Mouse (Mus musculus) myocyte (in vitro differentiated cells): ENCODE data around the gene Mras. TPM values are rescaled to one million over a fixed set of nuclear protein-coding genes. Genes with fewer than 3 reads are reported as not detected.

Experiments
- H3K27me3 ChIP-seq: one replicate; pipeline ENCODE4 v1.6.1; 2011; ENCODE audit not compliant: control insufficient read depth, insufficient read depth, insufficient read length
- H3K36me3 ChIP-seq: one replicate; pipeline ENCODE4 v1.6.1; 2011; ENCODE audit not compliant: control insufficient read depth, insufficient read depth
- H3K4me2 ChIP-seq: one replicate; pipeline ENCODE4 v1.6.1; 2011; ENCODE audit warnings: low read depth, control low read depth
- H3K4me3 ChIP-seq: one replicate; pipeline ENCODE4 v1.5.1; 2011; ENCODE audit warnings: mild to moderate bottlenecking, control low read depth, moderate library complexity
- H3K79me2 ChIP-seq: one replicate; pipeline ENCODE4 v1.6.1; 2011; ENCODE audit not compliant: control insufficient read depth, insufficient read depth
- H3ac ChIP-seq: one replicate; pipeline ENCODE4 v1.6.1; 2011; ENCODE audit not compliant: control insufficient read depth, insufficient read length
- CEBPB ChIP-seq: IDR thresholded peaks from 2 replicates; pipeline ENCODE4 v1.6.1; 2011; ENCODE audit warnings: mild to moderate bottlenecking, moderate library complexity; ENCODE audit not compliant: poor library complexity, insufficient read depth, severe bottlenecking
- E2F4 ChIP-seq: IDR thresholded peaks from one replicate; pipeline ENCODE4 v1.6.1; 2011; ENCODE audit warnings: mild to moderate bottlenecking, control low read depth, moderate library complexity; ENCODE audit not compliant: insufficient read depth
- MAX ChIP-seq: IDR thresholded peaks from one replicate; pipeline ENCODE4 v1.6.1; 2011; ENCODE audit warnings: low read depth, mild to moderate bottlenecking, control low read depth
- MYOD1 ChIP-seq, 3 experiments: IDR thresholded peaks; one replicate each; pipeline ENCODE4 v1.6.1; 2011; ENCODE audit warnings: control low read depth in 2 of 3, low read depth in 2 of 3, mild to moderate bottlenecking in 2 of 3, moderate library complexity in 1 of 3; ENCODE audit not compliant: insufficient read length in 2 of 3, control insufficient read depth in 1 of 3
- MYOG ChIP-seq, 3 experiments: IDR thresholded peaks; one replicate each; pipeline ENCODE4 v1.6.1; 2011; ENCODE audit warnings: control low read depth in 2 of 3, low read depth in 2 of 3, mild to moderate bottlenecking in 2 of 3; ENCODE audit not compliant: insufficient read length in 2 of 3, control insufficient read depth in 1 of 3, insufficient read depth in 1 of 3
- POLR2A ChIP-seq: IDR thresholded peaks from one replicate; pipeline ENCODE4 v1.6.1; 2011; ENCODE audit warnings: low read depth, mild to moderate bottlenecking, control low read depth, moderate library complexity; ENCODE audit not compliant: insufficient read length
- POLR2AphosphoS2 ChIP-seq: IDR thresholded peaks from one replicate; pipeline ENCODE4 v1.6.1; 2011; ENCODE audit warnings: low read depth, control low read depth; ENCODE audit not compliant: insufficient read length
- REST ChIP-seq: IDR thresholded peaks from one replicate; pipeline ENCODE4 v1.6.1; 2011; ENCODE audit warnings: mild to moderate bottlenecking, control low read depth, moderate library complexity; ENCODE audit not compliant: insufficient read depth, insufficient read length
- SRF ChIP-seq: IDR thresholded peaks from one replicate; pipeline ENCODE4 v1.6.1; 2011; ENCODE audit warnings: low read depth; ENCODE audit not compliant: control insufficient read depth, insufficient read length
- TCF12 ChIP-seq: IDR thresholded peaks from one replicate; pipeline ENCODE4 v1.6.1; 2011; ENCODE audit warnings: mild to moderate bottlenecking, control low read depth; ENCODE audit not compliant: poor library complexity, insufficient read depth, severe bottlenecking
- TCF3 ChIP-seq: IDR thresholded peaks from one replicate; pipeline ENCODE4 v1.6.1; 2011; ENCODE audit warnings: low read depth, control low read depth; ENCODE audit not compliant: insufficient read length
- USF1 ChIP-seq: IDR thresholded peaks from one replicate; pipeline ENCODE4 v1.6.1; 2011; ENCODE audit warnings: low read depth, mild to moderate bottlenecking, control low read depth, moderate library complexity
- polyA plus RNA-seq: library from polyadenylated mRNA; unstranded; fragments of >200 nt; fragmentation: generic; extraction: Trizol; gene quantifications from one replicate; pipeline ENCODE4 v1.2.1, GENCODE M21; 2012; ENCODE audit warnings: missing spikeins

Mras gene
- 18.8 TPM for polyA plus RNA-seq

GRCm38 (mm10) chr9:99437031-99437764, at the start of gene Mras:
Mras (minus strand) TSS chr9:99437381.
- no peaks in the 10 kb centered on the region for H3K27me3 ChIP-seq
- no peak for TF ChIP-seq POLR2AphosphoS2
- no peak for TF ChIP-seq E2F4
- TF ChIP-seq MYOG (IDR thresholded peaks at IDR 0.05; ENCODE audit: control insufficient read depth in 1 of 3, insufficient read depth in 1 of 3, insufficient read length in 2 of 3, low read depth in 2 of 3): no peak
- peak within 1 kb of the TSS; percentile 92 for H3K4me2 ChIP-seq
- peak within 1 kb of the TSS; percentile 90 for H3ac ChIP-seq
- H3K36me3 ChIP-seq: no peaks in the 10 kb centered on the region
- H3K79me2 ChIP-seq: peaks cover 2% of the 10 kb centered on the region
- peak within 1 kb of the TSS; percentile 57 for H3K4me3 ChIP-seq

GRCm38 (mm10) chr9:99485144-99485543, 48.0 kb upstream of the Mras start:
- TF ChIP-seq MYOD1 (IDR thresholded peaks at IDR 0.05; ENCODE audit: control insufficient read depth in 1 of 3, insufficient read length in 2 of 3, low read depth in 2 of 3) (no peak), SRF (no peak)
- Histone ChIP-seq H3K27me3 (no peaks in the 10 kb centered on the region), H3K36me3 (peaks cover 22% of the 10 kb centered on the region), H3K4me3 (no peak overlapping the region), H3ac (no peak overlapping the region), H3K4me2 (no peak overlapping the region), H3K79me2 (no peaks in the 10 kb centered on the region)

- H3K4me2 ChIP-seq: no peak overlapping the region
- H3K4me3 ChIP-seq: no peak overlapping the region
- H3ac ChIP-seq: no peak overlapping the region
- H3K27me3 ChIP-seq: no peaks in the 10 kb centered on the region
- peaks cover 24% of the 10 kb centered on the region for H3K36me3 ChIP-seq
- no peaks in the 10 kb centered on the region for H3K79me2 ChIP-seq
- no peak for TF ChIP-seq USF1
- TF ChIP-seq TCF12: no peak
- no peak for TF ChIP-seq MAX
- TF ChIP-seq POLR2AphosphoS2: no peak
- no peak for TF ChIP-seq TCF3
- TF ChIP-seq MYOD1 (IDR thresholded peaks at IDR 0.05; ENCODE audit: control insufficient read depth in 1 of 3, insufficient read length in 2 of 3, low read depth in 2 of 3): no peak
- no peak for TF ChIP-seq CEBPB
- no peak for TF ChIP-seq POLR2A
- TF ChIP-seq REST: no peak
- no peak for TF ChIP-seq MYOG (IDR thresholded peaks at IDR 0.05; ENCODE audit: control insufficient read depth in 1 of 3, insufficient read depth in 1 of 3, insufficient read length in 2 of 3, low read depth in 2 of 3)
- TF ChIP-seq E2F4: no peak
- no peak for TF ChIP-seq SRF
Measured at GRCm38 (mm10) chr9:99484632-99485031, 47.5 kb upstream of the Mras start.

- H3K36me3 ChIP-seq: peaks cover 20% of the 10 kb centered on the region
- H3ac ChIP-seq: no peak overlapping the region
- no peak for TF ChIP-seq SRF
- TF ChIP-seq USF1: no peak
- TF ChIP-seq TCF12: no peak
- TF ChIP-seq MAX: no peak
- TF ChIP-seq MYOD1 (IDR thresholded peaks at IDR 0.05; ENCODE audit: control insufficient read depth in 1 of 3, insufficient read length in 2 of 3, low read depth in 2 of 3): no peak
- TF ChIP-seq E2F4: no peak
- H3K4me3 ChIP-seq: no peak overlapping the region
- no peak overlapping the region for H3K4me2 ChIP-seq
- H3K27me3 ChIP-seq: no peaks in the 10 kb centered on the region
- H3K79me2 ChIP-seq: no peaks in the 10 kb centered on the region
Measured at GRCm38 (mm10) chr9:99483191-99483590, 46.0 kb upstream of the Mras start.

- Histone ChIP-seq H3K36me3 (peaks cover 9% of the 10 kb centered on the region), H3K4me3 (no peak overlapping the region), H3K4me2 (no peak overlapping the region), H3K79me2 (no peaks in the 10 kb centered on the region), H3K27me3 (no peaks in the 10 kb centered on the region), H3ac (no peak overlapping the region)
- no peak for TF ChIP-seq USF1
- no peak for TF ChIP-seq CEBPB
- no peak for TF ChIP-seq MAX
- no peak for TF ChIP-seq REST
- TF ChIP-seq POLR2A: no peak
- TF ChIP-seq TCF12: no peak
- no peak for TF ChIP-seq MYOD1 (IDR thresholded peaks at IDR 0.05; ENCODE audit: control insufficient read depth in 1 of 3, insufficient read length in 2 of 3, low read depth in 2 of 3)
- no peak for TF ChIP-seq POLR2AphosphoS2
- TF ChIP-seq TCF3: no peak
- no peak for TF ChIP-seq E2F4
- no peak for TF ChIP-seq MYOG (IDR thresholded peaks at IDR 0.05; ENCODE audit: control insufficient read depth in 1 of 3, insufficient read depth in 1 of 3, insufficient read length in 2 of 3, low read depth in 2 of 3)
Measured at GRCm38 (mm10) chr9:99480764-99481163, 43.6 kb upstream of the Mras start.
